Mouse (Mus musculus): ENCODE results near the gene Aff4. TPM values are rescaled to one million over a fixed set of nuclear protein-coding genes. Genes with fewer than 3 reads are reported as not detected.
"Not testable (repeated sequence)": the region's sequence is repeated elsewhere in the genome, so short reads cannot be mapped to it uniquely, and the experiment has no call there.

Gene Aff4
- total and polyA plus RNA-seq, 3 experiments = 4.5 to 246 (median 86.2) TPM

- no peaks in the 10 kb centered on the region for H3K27me3 ChIP-seq (ENCODE audit: insufficient read depth, low read length)
- H3K4me3 ChIP-seq (ENCODE audit: low read depth, low read length) = no peak overlapping the region
- no peaks in the 10 kb centered on the region for H3K9me3 ChIP-seq (replicated peaks)
- peaks cover 20% of the 10 kb centered on the region for H3K36me3 ChIP-seq (replicated peaks)
- H3K4me1 ChIP-seq (ENCODE audit: insufficient read depth, low read depth, low read length) = peaks cover 38% of the 10 kb centered on the region
- ATAC-seq (ENCODE audit: extremely low read depth, insufficient number of reproducible peaks, low FRiP score, poor library complexity, severe bottlenecking) (no peak), DNase-seq (ENCODE audit: low spot score) (no peak)
- TF ChIP-seq GATA2 (IDR thresholded peaks at IDR 0.05; ENCODE audit: borderline replicate concordance, low read depth, low read length) (no peak), TAL1 (conservative IDR thresholded peaks at IDR 0.05; ENCODE audit: low read depth, low read length) (no peak), GATA1 (IDR thresholded peaks at IDR 0.05; ENCODE audit: borderline replicate concordance, low read length) (no peak), CTCF (IDR thresholded peaks at IDR 0.05; ENCODE audit: low read depth, low read length) (no peak), POLR2AphosphoS5 (IDR thresholded peaks at IDR 0.05; ENCODE audit: insufficient replicate concordance, low read depth, low read length) (no peak)
These were observed 13.7 kb upstream of the Aff4 start for GRCm38 (mm10) chr11:53336924-53337323.

GRCm38 (mm10) chr11:53337684-53338083, 12.9 kb upstream of the Aff4 start:
- H3K9me3 ChIP-seq (replicated peaks) = no peaks in the 10 kb centered on the region
- H3K4me3 ChIP-seq (ENCODE audit: low read depth, low read length) = no peak overlapping the region
- peaks cover 14% of the 10 kb centered on the region for H3K36me3 ChIP-seq (replicated peaks)
- ATAC-seq (ENCODE audit: extremely low read depth, insufficient number of reproducible peaks, low FRiP score, poor library complexity, severe bottlenecking) (no peak), DNase-seq (ENCODE audit: low spot score) (no peak)
- peaks cover 40% of the 10 kb centered on the region for H3K4me1 ChIP-seq (ENCODE audit: insufficient read depth, low read depth, low read length)
- TF ChIP-seq GATA2 (IDR thresholded peaks at IDR 0.05; ENCODE audit: borderline replicate concordance, low read depth, low read length) (no peak), GATA1 (IDR thresholded peaks at IDR 0.05; ENCODE audit: borderline replicate concordance, low read length) (no peak), CTCF (IDR thresholded peaks at IDR 0.05; ENCODE audit: low read depth, low read length) (no peak), POLR2AphosphoS5 (IDR thresholded peaks at IDR 0.05; ENCODE audit: insufficient replicate concordance, low read depth, low read length) (no peak), TAL1 (conservative IDR thresholded peaks at IDR 0.05; ENCODE audit: low read depth, low read length) (no peak)
- H3K27me3 ChIP-seq (ENCODE audit: insufficient read depth, low read length) = no peaks in the 10 kb centered on the region

GRCm38 (mm10) chr11:53341019-53341418, 9.6 kb upstream of the Aff4 start:
- ATAC-seq (ENCODE audit: extremely low read depth, insufficient number of reproducible peaks, low FRiP score, poor library complexity, severe bottlenecking); DNase-seq (ENCODE audit: low spot score); H3K27me3 ChIP-seq (ENCODE audit: insufficient read depth, low read length); H3K4me3 ChIP-seq (ENCODE audit: low read depth, low read length); H3K36me3 ChIP-seq (replicated peaks); H3K9me3 ChIP-seq (replicated peaks): not testable (repeated sequence)
- peaks cover 53% of the 10 kb centered on the region for H3K4me1 ChIP-seq (ENCODE audit: insufficient read depth, low read depth, low read length)

GRCm38 (mm10) chr11:53342711-53343110, 7.9 kb upstream of the Aff4 start:
- TF ChIP-seq GATA1 (IDR thresholded peaks at IDR 0.05; ENCODE audit: borderline replicate concordance, low read length) = no peak
- no peak for TF ChIP-seq GATA2 (IDR thresholded peaks at IDR 0.05; ENCODE audit: borderline replicate concordance, low read depth, low read length)
- no peak for TF ChIP-seq CTCF (IDR thresholded peaks at IDR 0.05; ENCODE audit: low read depth, low read length)
- TF ChIP-seq POLR2AphosphoS5 (IDR thresholded peaks at IDR 0.05; ENCODE audit: insufficient replicate concordance, low read depth, low read length) = no peak
- TF ChIP-seq TAL1 (conservative IDR thresholded peaks at IDR 0.05; ENCODE audit: low read depth, low read length) = no peak
- ATAC-seq (ENCODE audit: extremely low read depth, insufficient number of reproducible peaks, low FRiP score, poor library complexity, severe bottlenecking) = no peak
- peaks cover 49% of the 10 kb centered on the region for H3K4me1 ChIP-seq (ENCODE audit: insufficient read depth, low read depth, low read length)

GRCm38 (mm10) chr11:53345328-53345727, 5.3 kb upstream of the Aff4 start:
- ATAC-seq (ENCODE audit: extremely low read depth, insufficient number of reproducible peaks, low FRiP score, poor library complexity, severe bottlenecking) (peak; percentile 89), DNase-seq (ENCODE audit: low spot score) (peak; percentile 62)
- TF ChIP-seq POLR2AphosphoS5 (IDR thresholded peaks at IDR 0.05; ENCODE audit: insufficient replicate concordance, low read depth, low read length) (no peak), GATA1 (IDR thresholded peaks at IDR 0.05; ENCODE audit: borderline replicate concordance, low read length) (no peak), GATA2 (IDR thresholded peaks at IDR 0.05; ENCODE audit: borderline replicate concordance, low read depth, low read length) (peak; percentile 68; the same call in 1 of the 2 replicates), TAL1 (conservative IDR thresholded peaks at IDR 0.05; ENCODE audit: low read depth, low read length) (peak; percentile 54)
- Histone ChIP-seq H3K27me3 (ENCODE audit: insufficient read depth, low read length) (no peaks in the 10 kb centered on the region), H3K9me3 (replicated peaks) (no peaks in the 10 kb centered on the region), H3K36me3 (replicated peaks) (no peaks in the 10 kb centered on the region), H3K4me3 (ENCODE audit: low read depth, low read length) (no peak overlapping the region), H3K4me1 (ENCODE audit: insufficient read depth, low read depth, low read length) (peaks cover 71% of the 10 kb centered on the region)

More at GRCm38 (mm10) chr11:53342711-53343110, 7.9 kb upstream of the Aff4 start:
- no peak overlapping the region for H3K4me3 ChIP-seq (ENCODE audit: low read depth, low read length)
- no peak for DNase-seq (ENCODE audit: low spot score)
- no peaks in the 10 kb centered on the region for H3K9me3 ChIP-seq (replicated peaks)
- H3K36me3 ChIP-seq (replicated peaks) = no peaks in the 10 kb centered on the region
- no peaks in the 10 kb centered on the region for H3K27me3 ChIP-seq (ENCODE audit: insufficient read depth, low read length)

- no peak for DNase-seq (ENCODE audit: low spot score)
These were observed 4.9 kb upstream of the Aff4 start for GRCm38 (mm10) chr11:53345738-53346137.

More at GRCm38 (mm10) chr11:53345738-53346137, 4.9 kb upstream of the Aff4 start:
- H3K9me3 ChIP-seq (replicated peaks) = no peaks in the 10 kb centered on the region
- H3K4me1 ChIP-seq (ENCODE audit: insufficient read depth, low read depth, low read length) = peaks cover 72% of the 10 kb centered on the region
- ATAC-seq (ENCODE audit: extremely low read depth, insufficient number of reproducible peaks, low FRiP score, poor library complexity, severe bottlenecking) = no peak
- no peak for TF ChIP-seq CTCF (IDR thresholded peaks at IDR 0.05; ENCODE audit: low read depth, low read length)
- TF ChIP-seq POLR2AphosphoS5 (IDR thresholded peaks at IDR 0.05; ENCODE audit: insufficient replicate concordance, low read depth, low read length) = no peak
- no peak for TF ChIP-seq GATA1 (IDR thresholded peaks at IDR 0.05; ENCODE audit: borderline replicate concordance, low read length)
- no peak for TF ChIP-seq TAL1 (conservative IDR thresholded peaks at IDR 0.05; ENCODE audit: low read depth, low read length)
- no peak for TF ChIP-seq GATA2 (IDR thresholded peaks at IDR 0.05; ENCODE audit: borderline replicate concordance, low read depth, low read length)
- no peaks in the 10 kb centered on the region for H3K27me3 ChIP-seq (ENCODE audit: insufficient read depth, low read length)
- no peaks in the 10 kb centered on the region for H3K36me3 ChIP-seq (replicated peaks)
- peak overlapping the region; percentile 39; the same call in 1 of the 2 replicates for H3K4me3 ChIP-seq (ENCODE audit: low read depth, low read length)

Measured in G1E (cell line).